Mouse (Mus musculus): ENCODE data around the gene Ccdc15. TPM values are rescaled to one million over a fixed set of nuclear protein-coding genes. Genes with fewer than 3 reads are reported as not detected.

Gene Ccdc15
- polyA plus RNA-seq, 1 experiment from 2014 or later, result 7.4 TPM

Other genes starting within 250 kb of the Ccdc15 start
- gene Pknox2, start 201.0 kb downstream of the Ccdc15 start, polyA plus RNA-seq (2015; fragmentation: Nextera tagmentation; extraction: Ambion mirVana), result 32.9 and 40.6 TPM in 2 replicates
- gene Tmem218, start 140.2 kb downstream of the Ccdc15 start, polyA plus RNA-seq (2015; fragmentation: Nextera tagmentation; extraction: Ambion mirVana), result 9.6 and 10.3 TPM in 2 replicates
- gene Slc37a2, start 92.7 kb downstream of the Ccdc15 start, polyA plus RNA-seq (2015; fragmentation: Nextera tagmentation; extraction: Ambion mirVana), result 1.4 and 2.1 TPM in 2 replicates
- gene Hepacam, start 18.9 kb upstream of the Ccdc15 start, polyA plus RNA-seq (2015; fragmentation: Nextera tagmentation; extraction: Ambion mirVana), result 24.9 and 28.7 TPM in 2 replicates
- gene Robo4, start 53.5 kb upstream of the Ccdc15 start, polyA plus RNA-seq (2015; fragmentation: Nextera tagmentation; extraction: Ambion mirVana), result 4.6 and 8.2 TPM in 2 replicates
- 13.0 and 14.1 TPM in 2 replicates for gene Robo3, start 84.8 kb upstream of the Ccdc15 start, polyA plus RNA-seq (2015; fragmentation: Nextera tagmentation; extraction: Ambion mirVana)
- gene Msantd2, start 140.9 kb upstream of the Ccdc15 start, polyA plus RNA-seq (2015; fragmentation: Nextera tagmentation; extraction: Ambion mirVana), result 27.9 and 29.7 TPM in 2 replicates
- 45.4 and 45.5 TPM in 2 replicates for gene Esam, start 179.6 kb upstream of the Ccdc15 start, polyA plus RNA-seq (2015; fragmentation: Nextera tagmentation; extraction: Ambion mirVana)
- gene Vsig2, start 190.8 kb upstream of the Ccdc15 start, polyA plus RNA-seq (2015; fragmentation: Nextera tagmentation; extraction: Ambion mirVana), result 0.89 and 1.4 TPM in 2 replicates
- gene Nrgn, start 204.5 kb upstream of the Ccdc15 start, polyA plus RNA-seq (2015; fragmentation: Nextera tagmentation; extraction: Ambion mirVana), result 4.1 and 5.0 TPM in 2 replicates
- 11.6 and 13.3 TPM in 2 replicates for gene Siae, start 207.3 kb upstream of the Ccdc15 start, polyA plus RNA-seq (2015; fragmentation: Nextera tagmentation; extraction: Ambion mirVana)